Mouse (Mus musculus) liver, adult 2 months (tissue): Measurements from ENCODE around the gene Ppp1r26.

Experiments used
- CTCF ChIP-seq: fragments of 200-500 bp; IDR thresholded peaks from 2 replicates; pipeline ENCODE4 v1.5.1; 2011; ENCODE audit warnings: low read depth, low read length, control low read depth
- POLR2A ChIP-seq: fragments of 200-500 bp; IDR thresholded peaks from 2 replicates; pipeline ENCODE4 v1.6.1; 2011; ENCODE audit warnings: low read length, control low read depth; ENCODE audit not compliant: insufficient read depth; ENCODE audit errors: extremely low read depth

DNA sequence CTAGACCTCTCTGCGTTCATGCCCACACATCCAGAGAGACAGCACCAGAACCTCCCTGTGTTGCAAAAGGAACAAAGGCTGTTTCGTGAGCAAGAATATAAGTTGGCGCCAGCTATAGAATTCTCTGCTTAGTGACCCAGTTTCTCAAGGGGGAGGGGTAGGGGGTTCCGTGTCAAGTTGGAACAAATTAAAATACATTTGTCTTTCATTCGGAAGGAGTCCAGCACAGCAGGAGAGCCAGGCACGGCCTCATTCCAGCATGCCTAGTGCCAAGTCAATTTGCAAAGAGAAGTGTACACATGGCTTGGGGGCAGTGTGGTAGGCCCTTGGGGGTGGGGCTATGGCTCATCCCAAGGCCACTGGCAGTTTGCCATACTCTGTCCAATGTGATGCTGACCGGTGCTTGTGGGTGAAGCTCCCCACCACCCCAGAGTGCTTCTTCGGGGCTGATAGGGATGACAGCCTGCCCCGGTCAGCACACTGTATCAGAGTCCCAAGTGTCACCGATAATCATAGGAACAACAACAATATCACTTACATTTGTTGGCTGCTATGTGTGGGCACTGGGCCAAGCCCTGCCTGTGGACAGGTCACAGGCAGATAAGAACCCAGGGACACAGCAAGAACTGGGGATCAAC lies 31.1 kb upstream of the Ppp1r26 start:
- no peak for TF ChIP-seq CTCF
- TF ChIP-seq POLR2A = no peak
